Mouse (Mus musculus): Measurements from ENCODE around the gene Nsun7. TPM values are rescaled to one million over a fixed set of nuclear protein-coding genes. Genes with fewer than 3 reads are reported as not detected.
"Not testable (repeated sequence)": the region's sequence is repeated elsewhere in the genome, so short reads cannot be mapped to it uniquely, and the experiment has no call there.

The Nsun7 gene
- total RNA-seq, 2 experiments from 2014 or later, result 6.7 to 9.1 TPM

GRCm38 (mm10) chr5:66244043-66244660, 15.5 kb upstream of the Nsun7 start:
- H3K27ac ChIP-seq, result no peak overlapping the region
- no peak for TF ChIP-seq CTCF (IDR thresholded peaks at IDR 0.05)
- H3K4me3 ChIP-seq, result no peak overlapping the region
- no peak for DNase-seq (ENCODE audit: extremely low spot score in 1 of 2, low spot score in 2 of 2)
- intact Hi-C loops (cut with DNase I), result loop anchor here (10.0 kb wide), 1 partner anchor 159 kb away; no protein-coding TSS in a partner anchor

DNA sequence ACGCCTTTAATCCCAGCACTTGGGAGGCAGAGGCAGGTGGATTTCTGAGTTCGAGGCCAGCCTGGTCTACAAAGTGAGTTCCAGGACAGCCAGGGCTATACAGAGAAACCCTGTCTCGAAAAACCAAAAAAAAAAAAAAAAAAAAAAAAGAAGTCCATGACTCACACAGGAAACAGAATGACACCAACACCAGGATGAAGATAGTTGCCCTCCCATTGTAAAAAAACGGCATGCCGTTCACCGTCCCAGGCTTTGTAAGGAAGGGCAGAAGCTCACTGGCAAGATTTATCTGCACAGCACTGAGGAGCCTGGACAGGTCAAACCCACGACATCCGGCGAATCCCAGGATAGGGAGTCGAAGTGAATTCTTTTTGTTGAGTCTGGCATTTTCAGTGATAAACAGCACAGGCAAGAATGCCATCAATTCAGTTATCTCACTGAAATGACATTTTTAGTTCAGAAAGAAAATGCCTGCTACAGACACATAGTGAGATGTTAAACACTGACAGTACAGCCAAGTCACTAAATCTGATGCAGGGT, 13.7 kb upstream of the Nsun7 start:
- intact Hi-C loops (cut with DNase I), result loop anchor here (10.0 kb wide), 1 partner anchor 161 kb away; no protein-coding TSS in a partner anchor
- no peak overlapping the region for H3K27ac ChIP-seq
- no peak for DNase-seq (ENCODE audit: extremely low spot score in 1 of 2, low spot score in 2 of 2)
- TF ChIP-seq CTCF (IDR thresholded peaks at IDR 0.05), result no peak
- H3K4me3 ChIP-seq, result no peak overlapping the region

DNA sequence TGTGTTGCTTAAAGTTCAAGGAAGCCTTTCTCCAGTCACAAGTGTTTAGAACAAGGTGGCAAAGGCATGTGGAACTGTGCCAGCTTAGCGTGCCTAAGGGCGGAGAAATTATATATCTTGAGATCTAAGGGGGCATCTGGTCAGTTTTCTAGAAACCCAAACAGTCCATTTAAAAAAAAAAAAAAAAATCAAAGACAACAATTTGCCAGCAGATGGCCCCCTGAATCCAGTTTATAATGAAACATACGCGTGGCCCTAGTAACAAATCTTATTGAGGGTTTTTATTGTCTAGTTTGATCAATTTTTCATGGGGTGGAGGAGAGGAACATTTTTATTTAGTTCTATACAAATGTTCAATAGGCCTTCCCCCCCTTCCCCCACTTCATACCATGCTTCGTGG, 6.5 kb upstream of the Nsun7 start:
- no peak for DNase-seq (ENCODE audit: extremely low spot score in 1 of 2, low spot score in 2 of 2)
- no peak overlapping the region for H3K27ac ChIP-seq
- peak; percentile 42 for TF ChIP-seq CTCF (IDR thresholded peaks at IDR 0.05)
- H3K4me3 ChIP-seq, result no peak overlapping the region
- intact Hi-C loops (cut with DNase I), result no loop called here

- no peak for TF ChIP-seq CTCF (IDR thresholded peaks at IDR 0.05)
- Histone ChIP-seq H3K4me3 (no peak overlapping the region), H3K27ac (no peak overlapping the region)
- intact Hi-C loops (cut with DNase I), result no loop called here
- no peak for DNase-seq (ENCODE audit: extremely low spot score in 1 of 2, low spot score in 2 of 2)
Measured at GRCm38 (mm10) chr5:66255044-66255443, 4.7 kb upstream of the Nsun7 start.

GRCm38 (mm10) chr5:66259000-66259399, 697 bp upstream of the Nsun7 start:
- no peak for DNase-seq (ENCODE audit: extremely low spot score in 1 of 2, low spot score in 2 of 2)
- H3K27ac ChIP-seq, result no peak overlapping the region
- no peak for TF ChIP-seq CTCF (IDR thresholded peaks at IDR 0.05)
- intact Hi-C loops (cut with DNase I), result no loop called here
- no peak overlapping the region for H3K4me3 ChIP-seq

GRCm38 (mm10) chr5:66259431-66259755, 304 bp upstream of the Nsun7 start:
- peak overlapping the region; percentile 68 for H3K4me3 ChIP-seq
- DNase-seq (ENCODE audit: extremely low spot score in 1 of 2, low spot score in 2 of 2); intact Hi-C loops (cut with DNase I): not testable (repeated sequence)
- H3K27ac ChIP-seq, result peak overlapping the region; percentile 72

DNA sequence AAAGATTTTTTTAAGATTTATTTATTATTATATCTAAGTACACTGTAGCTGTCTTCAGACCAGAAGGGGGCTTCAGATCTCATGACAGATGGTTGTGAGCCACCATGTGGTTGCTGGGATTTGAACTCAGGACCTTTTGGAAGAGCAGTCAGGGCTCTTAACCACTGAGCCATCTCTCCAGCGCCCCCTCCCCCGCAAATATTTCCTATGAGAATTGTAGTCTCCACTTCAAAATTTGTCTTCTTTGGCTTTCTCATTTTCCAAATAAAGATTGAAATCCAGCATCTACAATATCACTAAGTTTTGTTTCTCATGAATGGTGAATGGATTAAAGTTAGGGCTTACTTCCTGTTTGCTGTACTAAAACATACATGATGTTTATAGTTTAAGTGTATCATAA, 2.8 kb downstream of the Nsun7 start:
- intact Hi-C loops (cut with DNase I), result loop anchor here (2.0 to 10.0 kb wide), 3 partner anchors 55 to 412 kb away; partner anchors contain the start of gene Uchl1

DNA sequence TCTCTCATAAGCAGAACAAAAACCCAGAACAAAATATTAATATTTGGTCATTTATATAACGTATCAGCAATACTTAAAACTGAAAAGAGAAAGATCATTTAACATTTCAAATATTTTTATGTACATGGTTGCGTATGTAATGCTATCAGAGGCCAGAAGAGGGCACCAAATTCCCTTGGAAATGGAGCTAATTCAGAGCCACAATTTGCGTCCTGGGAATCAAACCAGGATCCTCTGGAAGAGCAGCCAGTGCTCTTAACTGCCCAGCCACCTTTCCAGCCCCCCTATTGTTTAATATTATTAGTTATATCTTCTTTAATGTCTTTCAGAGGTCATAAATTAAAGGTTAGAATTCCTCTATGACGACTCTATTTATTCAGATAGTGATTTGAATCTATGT, 3.7 kb downstream of the Nsun7 start:
- TF ChIP-seq CTCF (IDR thresholded peaks at IDR 0.05), result peak; percentile 79
- intact Hi-C loops (cut with DNase I), result loop anchor here (2.0 to 10.0 kb wide), 3 partner anchors 54 to 411 kb away; partner anchors contain the start of gene Uchl1
- DNase-seq (ENCODE audit: extremely low spot score in 1 of 2, low spot score in 2 of 2), result peak in 1 of 2 experiments; percentile 21

More for the DNA sequence above, 2.8 kb downstream of the Nsun7 start:
- no peak for DNase-seq (ENCODE audit: extremely low spot score in 1 of 2, low spot score in 2 of 2)
- H3K4me3 ChIP-seq, result no peak overlapping the region
- no peak overlapping the region for H3K27ac ChIP-seq
- no peak for TF ChIP-seq CTCF (IDR thresholded peaks at IDR 0.05)

GRCm38 (mm10) chr5:66269616-66270015, 9.9 kb downstream of the Nsun7 start:
- no peak for DNase-seq (ENCODE audit: extremely low spot score in 1 of 2, low spot score in 2 of 2)
- no peak overlapping the region for H3K4me3 ChIP-seq
- TF ChIP-seq CTCF (IDR thresholded peaks at IDR 0.05), result no peak
- intact Hi-C loops (cut with DNase I), result loop anchor here (10.0 kb wide), 1 partner anchor 405 kb away; the partner anchor contains the start of gene Uchl1
- H3K27ac ChIP-seq, result no peak overlapping the region

More for the DNA sequence above, 3.7 kb downstream of the Nsun7 start:
- no peak overlapping the region for H3K4me3 ChIP-seq
- no peak overlapping the region for H3K27ac ChIP-seq

- TF ChIP-seq CTCF (IDR thresholded peaks at IDR 0.05), result no peak
- H3K4me3 ChIP-seq, result no peak overlapping the region
- no peak overlapping the region for H3K27ac ChIP-seq
- DNase-seq (ENCODE audit: extremely low spot score in 1 of 2, low spot score in 2 of 2), result no peak
- intact Hi-C loops (cut with DNase I), result no loop called here
Measured at GRCm38 (mm10) chr5:66271141-66271540, 11.4 kb downstream of the Nsun7 start.

- H3K4me3 ChIP-seq, result no peak overlapping the region
- TF ChIP-seq CTCF (IDR thresholded peaks at IDR 0.05), result peak; percentile 52
- H3K27ac ChIP-seq, result no peak overlapping the region
- intact Hi-C loops (cut with DNase I), result no loop called here
- DNase-seq (ENCODE audit: extremely low spot score in 1 of 2, low spot score in 2 of 2), result no peak
Measured at GRCm38 (mm10) chr5:66274417-66274816, 14.7 kb downstream of the Nsun7 start.

- Histone ChIP-seq H3K4me3 (no peak overlapping the region), H3K27ac (no peak overlapping the region)
- no peak for TF ChIP-seq CTCF (IDR thresholded peaks at IDR 0.05)
- intact Hi-C loops (cut with DNase I), result no loop called here
- no peak for DNase-seq (ENCODE audit: extremely low spot score in 1 of 2, low spot score in 2 of 2)
Measured at GRCm38 (mm10) chr5:66279650-66280049, 20.0 kb downstream of the Nsun7 start.

GRCm38 (mm10) chr5:66280742-66281141, 21.0 kb downstream of the Nsun7 start:
- TF ChIP-seq CTCF (IDR thresholded peaks at IDR 0.05), result peak; percentile 39
- no peak for DNase-seq (ENCODE audit: extremely low spot score in 1 of 2, low spot score in 2 of 2)
- intact Hi-C loops (cut with DNase I), result no loop called here
- H3K27ac ChIP-seq, result no peak overlapping the region
- H3K4me3 ChIP-seq, result no peak overlapping the region
